Mouse (Mus musculus) heart, embryonic 14.5 days (tissue): ENCODE data around the gene Serpina1e. TPM values are rescaled to one million over a fixed set of nuclear protein-coding genes. Genes with fewer than 3 reads are reported as not detected.

ENCODE experiments used
- ATAC-seq: fragments of 200-750 bp; cut with Nextera tagmentation; 2 replicates; pipeline ENCODE4 v1.8.0; 2017; ENCODE audit warnings: low read depth, moderate TSS enrichment; ENCODE audit not compliant: insufficient number of reproducible peaks, insufficient read depth, low FRiP score
- H3K27ac ChIP-seq, 2 experiments: fragments of 200-500 bp in 1 of 2; fragments of 300-500 bp in 1 of 2; sonication (generic) in 1 of 2; replicated peaks in 1 of 2; 2 replicates each; pipeline ENCODE4 v1.5.1; 2012 to 2014; ENCODE audit warnings: low read depth in 2 of 2, low read length in 2 of 2, control low read depth in 1 of 2, mild to moderate bottlenecking in 1 of 2, mixed read lengths in 1 of 2; ENCODE audit not compliant: control insufficient read depth in 1 of 2, insufficient read depth in 1 of 2
- H3K27me3 ChIP-seq: fragments of 300-500 bp; sonication (generic); 2 replicates; pipeline ENCODE4 v1.6.1; 2014; ENCODE audit warnings: mild to moderate bottlenecking, low read length, control low read depth; ENCODE audit not compliant: control insufficient read depth, insufficient read depth
- H3K36me3 ChIP-seq: fragments of 300-500 bp; sonication (generic); 2 replicates; pipeline ENCODE4 v1.6.1; 2014; ENCODE audit warnings: mild to moderate bottlenecking, control low read depth, low read length, mixed read lengths; ENCODE audit not compliant: control insufficient read depth, insufficient read depth
- H3K4me1 ChIP-seq, 2 experiments: fragments of 200-500 bp in 1 of 2; fragments of 300-500 bp in 1 of 2; sonication (generic) in 1 of 2; 2 replicates each; pipeline ENCODE4 v1.6.1; 2012 to 2014; ENCODE audit warnings: low read length in 2 of 2, control low read depth in 1 of 2, mixed read lengths in 1 of 2; ENCODE audit not compliant: control insufficient read depth in 2 of 2, insufficient read depth in 2 of 2
- H3K4me2 ChIP-seq: fragments of 300-500 bp; sonication (generic); 2 replicates; pipeline ENCODE4 v1.6.1; 2014; ENCODE audit warnings: mild to moderate bottlenecking, low read length
- H3K4me3 ChIP-seq, 2 experiments: fragments of 200-500 bp in 1 of 2; fragments of 300-500 bp in 1 of 2; sonication (generic) in 1 of 2; 2 replicates each; pipeline ENCODE4 v1.5.1; 2012 to 2014; ENCODE audit warnings: low read length in 2 of 2, mild to moderate bottlenecking in 2 of 2, control low read depth in 1 of 2, low read depth in 1 of 2, moderate library complexity in 1 of 2; ENCODE audit not compliant: control insufficient read depth in 1 of 2, insufficient read depth in 1 of 2
- H3K9ac ChIP-seq: fragments of 300-500 bp; sonication (generic); 2 replicates; pipeline ENCODE4 v1.6.1; 2014; ENCODE audit warnings: mild to moderate bottlenecking, low read length
- H3K9me3 ChIP-seq: fragments of 300-500 bp; sonication (generic); 2 replicates; pipeline ENCODE4 v1.6.1; 2016; ENCODE audit warnings: low read length, control low read depth; ENCODE audit not compliant: control insufficient read depth
- WGBS: fragments of 180-500 bp; shearing (Covaris S2); extraction: QIAGEN DNeasy Blood & Tissue Kit; methylation state at CpG from one replicate; pipeline ENCODE4 v1.1.7; 2014; 5-methylcytosine and 5-hydroxymethylcytosine counted together
- polyA plus RNA-seq: library from polyadenylated mRNA; unstranded; fragments of >200 nt; fragmentation: Nextera tagmentation; extraction: Ambion mirVana; gene quantifications from 2 replicates; pipeline ENCODE4 v1.2.1, GENCODE M21; 2014

The Serpina1e gene
- not detected in 2 replicates for polyA plus RNA-seq

DNA sequence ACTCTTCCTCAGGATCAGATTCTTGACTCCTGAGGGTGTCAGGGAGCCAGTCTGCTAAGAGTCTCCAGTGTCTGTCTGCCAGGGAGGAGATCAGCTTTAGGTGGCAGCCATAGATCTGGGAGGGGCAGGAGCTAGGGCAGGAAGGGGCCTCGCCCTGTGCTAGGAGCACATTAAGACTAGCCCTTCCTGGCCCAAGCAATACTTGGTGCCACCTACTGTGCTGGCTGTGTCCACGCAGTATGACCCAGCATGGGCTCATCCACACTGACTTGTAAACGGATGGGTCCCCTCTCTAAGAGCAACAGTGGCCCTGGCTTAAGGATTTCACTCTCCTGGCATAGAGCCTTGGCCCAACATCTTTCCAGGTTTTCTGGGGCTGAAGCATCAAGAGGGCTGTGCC, at the start of gene Serpina1e:
Gene Serpina1e, minus strand, starts transcription at position 178 of the 400 bp plus-strand sequence.
- H3K27me3 ChIP-seq = no peaks in the 10 kb centered on the region
- H3K9me3 ChIP-seq = no peaks in the 10 kb centered on the region
- 74% methylated on average over 3 of the region's 3 CpGs for WGBS
- H3K36me3 ChIP-seq = no peaks in the 10 kb centered on the region
- H3K4me3 ChIP-seq = no peak within 1 kb of the TSS
- ATAC-seq = no peak
- H3K4me1 ChIP-seq = no peaks in the 10 kb centered on the region
- H3K4me2 ChIP-seq = no peak within 1 kb of the TSS
- H3K27ac ChIP-seq = no peak within 1 kb of the TSS
- H3K9ac ChIP-seq = no peak within 1 kb of the TSS

DNA sequence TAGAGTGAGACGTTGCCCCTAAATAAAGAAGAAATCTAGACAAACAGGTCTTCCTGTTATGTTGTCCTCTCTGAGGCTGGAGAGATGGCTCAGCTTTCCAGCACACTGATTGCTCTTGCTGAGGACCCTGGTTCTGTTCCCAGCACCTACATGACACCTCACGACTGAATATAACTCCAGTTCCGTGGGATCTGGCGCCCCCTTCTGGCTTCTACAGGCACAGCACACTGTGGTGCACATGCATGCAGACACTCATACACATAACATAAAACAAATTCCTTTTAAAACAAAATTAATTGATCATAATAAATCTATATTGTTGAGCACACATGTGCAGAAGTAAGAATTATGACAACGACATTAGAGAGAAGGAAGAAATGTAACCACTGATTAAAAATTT, 45.9 kb upstream of the Serpina1e start:
- H3K4me3 ChIP-seq = no peak overlapping the region
- no peaks in the 10 kb centered on the region for H3K9me3 ChIP-seq
- WGBS = 75% methylated on average over 5 of the region's 5 CpGs
- no peak for ATAC-seq
- no peak overlapping the region for H3K9ac ChIP-seq
- H3K4me2 ChIP-seq = no peak overlapping the region
- H3K27ac ChIP-seq = no peak overlapping the region
- H3K27me3 ChIP-seq = peaks cover 5% of the 10 kb centered on the region
- H3K36me3 ChIP-seq = no peaks in the 10 kb centered on the region
- H3K4me1 ChIP-seq = peaks cover 3 to 7% of the 10 kb centered on the region in 2 experiments

DNA sequence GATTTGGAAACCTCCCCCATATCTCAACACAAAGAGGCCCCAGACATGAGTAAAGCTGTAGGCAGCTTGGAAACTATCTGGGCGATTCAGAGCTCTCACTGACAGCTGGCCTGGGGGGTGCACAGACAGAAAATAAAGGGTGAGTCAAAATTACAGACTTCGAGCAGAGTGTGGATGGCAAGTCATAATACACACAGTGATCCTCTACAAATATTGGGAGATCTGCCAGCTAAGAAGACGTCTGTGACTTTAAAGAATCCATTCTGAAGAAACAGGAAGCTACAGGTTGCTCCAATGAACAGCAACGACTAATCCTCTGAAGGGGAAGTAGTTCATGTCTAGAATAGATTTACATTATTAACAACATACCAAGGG, 44.5 kb upstream of the Serpina1e start:
- WGBS = 40% methylated on average over 4 of the region's 4 CpGs
- Histone ChIP-seq H3K4me2 (no peak overlapping the region), H3K4me3 (no peak overlapping the region), H3K4me1 (peaks cover 3 to 7% of the 10 kb centered on the region in 2 experiments), H3K9ac (no peak overlapping the region), H3K27ac (peak overlapping the region; percentile 53 to 66; a peak in 3 of 4 replicates), H3K27me3 (peaks cover 7% of the 10 kb centered on the region; the same call in 1 of the 2 replicates), H3K36me3 (no peaks in the 10 kb centered on the region), H3K9me3 (no peaks in the 10 kb centered on the region)
- ATAC-seq = no peak; the same call in 1 of the 2 replicates

- Histone ChIP-seq H3K4me1 (peaks cover 3 to 7% of the 10 kb centered on the region in 2 experiments), H3K27me3 (peaks cover 7% of the 10 kb centered on the region; the same call in 1 of the 2 replicates), H3K27ac (peak overlapping the region; percentile 53 to 66), H3K9me3 (no peaks in the 10 kb centered on the region), H3K9ac (no peak overlapping the region), H3K4me2 (no peak overlapping the region), H3K36me3 (no peaks in the 10 kb centered on the region), H3K4me3 (no peak overlapping the region)
- peak; percentile 76 for ATAC-seq
- WGBS = 40% methylated on average over 10 of the region's 10 CpGs
Observed at GRCm38 (mm10) chr12:104002569-104003237, 43.9 kb upstream of the Serpina1e start.

DNA sequence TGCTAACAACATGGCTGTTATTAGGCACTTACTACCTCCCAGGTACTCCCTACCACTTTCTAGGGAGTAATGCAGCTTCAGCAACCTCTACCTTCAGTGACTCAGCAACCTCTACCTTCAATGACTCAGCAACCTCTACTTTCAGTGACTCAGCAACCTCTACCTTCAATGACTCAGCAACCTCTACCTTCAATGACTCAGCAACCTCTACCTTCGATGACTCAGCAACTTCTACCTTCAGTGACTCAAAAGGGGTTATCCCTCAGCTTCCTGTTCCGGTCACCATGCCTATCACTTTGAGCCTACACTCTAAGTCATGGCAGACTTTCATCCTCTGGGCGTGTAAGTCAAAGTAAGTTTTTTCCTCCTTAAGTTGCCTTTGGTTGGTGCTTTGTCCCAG, 41.8 kb upstream of the Serpina1e start:
- no peak overlapping the region for H3K4me2 ChIP-seq
- no peak overlapping the region for H3K4me3 ChIP-seq
- no peaks in the 10 kb centered on the region for H3K9me3 ChIP-seq
- peaks cover 3 to 7% of the 10 kb centered on the region in 2 experiments for H3K4me1 ChIP-seq
- peaks cover 14% of the 10 kb centered on the region for H3K27me3 ChIP-seq
- H3K27ac ChIP-seq = no peak overlapping the region
- WGBS = 82% methylated on average over 3 of the region's 3 CpGs
- H3K36me3 ChIP-seq = no peaks in the 10 kb centered on the region
- ATAC-seq = no peak
- H3K9ac ChIP-seq = no peak overlapping the region

DNA sequence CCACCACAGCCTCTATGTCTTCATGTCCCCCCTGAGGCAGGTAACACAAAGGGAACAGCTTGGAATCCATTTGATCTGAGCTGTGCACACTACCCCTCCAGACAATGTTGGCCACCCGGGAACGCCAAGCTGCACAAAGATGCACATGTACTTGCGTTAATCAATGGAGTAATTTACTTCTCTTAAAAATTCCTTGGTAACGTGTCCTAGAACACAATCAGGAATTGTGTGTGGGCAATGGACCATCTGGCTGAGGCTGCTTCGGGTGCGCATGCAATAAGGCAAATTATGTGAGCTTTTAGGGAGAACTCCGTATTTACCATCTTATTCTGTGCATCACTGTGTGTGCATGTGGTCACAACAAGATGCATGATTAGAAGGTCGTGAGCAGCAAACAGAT, 40.8 kb upstream of the Serpina1e start:
- Histone ChIP-seq H3K27me3 (peaks cover 19% of the 10 kb centered on the region), H3K4me3 (no peak overlapping the region), H3K9ac (no peak overlapping the region), H3K36me3 (no peaks in the 10 kb centered on the region), H3K9me3 (no peaks in the 10 kb centered on the region), H3K27ac (no peak overlapping the region), H3K4me2 (no peak overlapping the region), H3K4me1 (peaks cover 3 to 7% of the 10 kb centered on the region in 2 experiments)
- 88% methylated on average over 8 of the region's 8 CpGs for WGBS
- no peak for ATAC-seq

DNA sequence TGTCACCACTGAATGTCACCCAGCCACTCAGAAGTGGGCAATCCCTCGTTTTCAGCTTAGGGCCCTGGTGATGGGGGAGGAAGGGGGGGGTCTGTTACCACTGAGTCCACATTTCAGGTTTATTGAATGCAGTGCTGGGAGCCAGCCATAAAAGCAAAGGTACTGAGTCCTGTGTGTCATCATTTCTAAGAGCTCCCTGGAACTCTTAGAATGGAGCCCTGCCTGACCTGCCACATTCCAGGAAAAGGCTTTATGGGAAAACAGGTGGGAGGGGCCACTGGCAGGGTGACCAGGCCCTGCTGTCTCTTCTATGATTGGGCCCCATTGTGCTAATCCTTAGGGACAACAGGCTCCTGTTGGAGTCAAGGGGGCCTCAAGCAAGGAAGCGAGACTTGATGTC, 37.7 kb upstream of the Serpina1e start:
- H3K4me3 ChIP-seq = no peak overlapping the region
- H3K9ac ChIP-seq = no peak overlapping the region
- no peak overlapping the region for H3K4me2 ChIP-seq
- ATAC-seq = no peak
- H3K9me3 ChIP-seq = no peaks in the 10 kb centered on the region
- 63% methylated on average over 2 of the region's 2 CpGs for WGBS
- H3K36me3 ChIP-seq = no peaks in the 10 kb centered on the region
- H3K4me1 ChIP-seq = no peaks in the 10 kb centered on the region
- H3K27me3 ChIP-seq = peaks cover 28% of the 10 kb centered on the region
- H3K27ac ChIP-seq = no peak overlapping the region
